Mouse (Mus musculus) retina, postnatal 1 day (tissue): ENCODE results near the gene Ddb2.
A peak's percentile ranks its signal among the peaks of the same experiment; 100 is the strongest.

ENCODE experiments used
- DNase-seq: peaks from one replicate; pipeline ENCODE4 v3.0.0-alpha.2; 2012

Gene Ddb2

GRCm38 (mm10) chr2:91254725-91255380 is 18.1 kb upstream of the Ddb2 start:
- DNase-seq = no peak

GRCm38 (mm10) chr2:91252512-91252911 is 15.7 kb upstream of the Ddb2 start:
- DNase-seq = no peak

DNA sequence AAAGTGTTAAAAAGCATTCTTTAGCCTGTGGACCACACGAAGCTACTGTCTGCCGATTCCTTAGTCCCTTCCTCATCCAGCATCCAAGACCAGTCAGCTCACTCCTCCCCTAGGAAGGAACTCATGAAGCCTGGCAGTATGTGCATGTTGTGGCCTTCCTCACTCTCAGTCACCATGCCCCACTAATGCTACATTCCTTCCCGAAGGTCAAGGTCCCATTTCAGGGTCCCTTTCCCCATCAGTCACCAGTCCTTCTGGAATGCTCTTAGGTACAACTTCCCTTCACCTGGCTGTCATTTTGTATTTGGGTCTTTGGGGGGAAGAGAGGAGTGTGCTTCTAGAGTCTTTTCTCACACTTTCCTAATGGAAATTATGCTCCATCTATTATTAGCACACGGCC is 15.2 kb upstream of the Ddb2 start:
- DNase-seq = no peak

DNA sequence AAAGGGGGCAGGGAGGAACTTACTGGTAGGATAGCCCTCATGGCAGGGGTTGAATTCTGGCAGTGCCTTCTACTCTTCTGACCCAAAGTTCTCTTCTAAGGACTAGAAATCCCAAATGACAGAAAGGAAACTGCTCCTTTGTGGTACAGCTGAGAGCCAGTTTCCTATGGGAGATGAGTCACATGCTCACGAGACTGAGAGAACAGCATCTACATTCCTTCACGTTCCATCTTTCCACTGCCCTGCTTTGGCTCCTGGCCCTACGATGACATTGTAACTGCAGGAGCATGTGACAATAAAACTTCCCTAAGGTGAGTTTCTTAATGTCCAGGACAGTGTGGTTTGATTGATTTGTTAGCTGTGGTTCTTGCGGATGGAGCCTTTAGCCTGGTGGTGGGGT is 11.6 kb upstream of the Ddb2 start:
- no peak for DNase-seq

- DNase-seq = no peak
Measured at GRCm38 (mm10) chr2:91244557-91245228, 7.9 kb upstream of the Ddb2 start.

DNA sequence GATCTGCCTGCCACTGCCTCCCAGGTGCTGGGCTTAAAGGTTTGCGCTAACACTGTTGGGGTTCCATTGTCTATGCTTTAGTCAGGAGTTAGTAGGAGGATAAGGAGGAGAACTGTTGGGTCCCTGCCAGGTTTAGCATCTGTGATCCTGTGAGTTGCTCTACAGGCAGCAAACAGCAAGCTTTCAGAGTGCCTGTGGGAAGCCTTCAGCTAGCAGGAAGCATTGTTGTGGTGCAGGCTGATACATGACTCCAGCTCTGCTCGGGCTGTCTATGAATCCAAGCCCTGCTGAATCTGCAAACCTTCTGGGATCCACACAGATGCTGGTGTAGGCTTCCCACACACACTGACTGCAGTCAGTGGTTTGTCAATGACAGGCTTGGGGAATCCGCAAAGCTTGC is 6.6 kb upstream of the Ddb2 start:
- peak; percentile 41 for DNase-seq

GRCm38 (mm10) chr2:91242547-91242946 is 5.8 kb upstream of the Ddb2 start:
- DNase-seq = no peak

DNA sequence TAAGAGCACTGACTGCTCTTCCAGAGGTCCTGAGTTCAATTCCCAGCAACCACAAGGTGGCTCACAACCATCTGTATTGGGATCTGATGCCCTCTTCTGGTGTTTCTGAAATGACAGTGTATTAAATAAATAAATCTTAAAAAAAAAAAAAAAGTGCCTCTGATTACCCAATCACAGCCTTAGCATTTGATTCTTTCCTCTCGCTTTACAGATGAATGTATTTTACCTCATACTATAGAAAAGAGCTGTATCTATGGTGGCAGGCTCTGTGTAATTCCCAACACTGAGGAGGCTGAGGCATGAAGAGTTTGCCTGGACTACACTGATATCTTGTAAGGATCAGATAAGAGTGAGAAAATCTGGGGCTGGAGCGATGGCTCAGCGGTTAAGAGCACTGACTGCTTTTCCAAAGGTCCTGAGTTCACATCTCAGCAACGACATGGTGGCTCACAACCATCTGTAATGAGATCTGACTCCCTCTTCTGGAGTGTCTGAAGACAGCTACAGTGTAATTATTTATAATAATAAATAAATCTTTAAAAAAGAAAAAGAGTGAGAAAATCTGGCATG is 814 bp upstream of the Ddb2 start:
- peak; percentile 55 for DNase-seq

GRCm38 (mm10) chr2:91229735-91230134 is 7.0 kb downstream of the Ddb2 start:
- no peak for DNase-seq

- DNase-seq = peak; percentile 6
Measured at GRCm38 (mm10) chr2:91223614-91224013, 13.2 kb downstream of the Ddb2 start.

- no peak for DNase-seq
Measured at GRCm38 (mm10) chr2:91220501-91220900, 16.3 kb downstream of the Ddb2 start.

- DNase-seq = peak; percentile 4
Measured at GRCm38 (mm10) chr2:91217032-91217431, 19.8 kb downstream of the Ddb2 start.

- DNase-seq = no peak
Measured at GRCm38 (mm10) chr2:91213311-91213710, 23.5 kb downstream of the Ddb2 start.

DNA sequence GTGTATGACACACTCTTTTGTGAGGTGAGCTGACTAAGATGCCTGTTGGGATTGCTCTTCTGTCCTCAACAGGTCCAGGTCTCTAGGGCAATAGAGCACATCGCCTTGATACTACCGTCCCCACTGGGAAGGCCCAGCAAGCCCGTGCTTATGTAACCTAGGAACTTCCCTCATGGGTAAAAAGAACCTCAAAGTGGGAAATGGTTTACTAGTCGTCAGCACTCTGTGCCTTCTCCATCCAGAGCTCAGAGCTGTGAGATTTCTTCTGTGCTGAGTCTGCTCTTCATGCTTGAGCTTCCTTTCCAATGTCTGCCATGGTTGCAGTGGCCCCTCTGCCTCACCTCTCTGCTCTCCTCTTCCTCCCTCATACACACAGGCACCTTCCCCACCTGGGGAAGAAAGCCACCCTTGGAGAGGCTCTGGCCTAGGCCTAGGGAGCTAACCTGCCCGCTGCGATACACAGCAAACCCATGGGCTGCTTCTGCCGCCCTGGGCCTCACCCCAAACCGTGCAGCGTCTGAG is 30.5 kb downstream of the Ddb2 start:
- DNase-seq = no peak

- no peak for DNase-seq
Measured at GRCm38 (mm10) chr2:91202972-91203656, 33.7 kb downstream of the Ddb2 start.

- DNase-seq = peak; percentile 97
Measured at GRCm38 (mm10) chr2:91202222-91202971, 34.4 kb downstream of the Ddb2 start, which contains the start of the genes Nr1h3 and Acp2. Gene Nr1h3, minus strand, starts transcription at chr2:91202834. Gene Acp2, plus strand, starts transcription at chr2:91202885.

DNA sequence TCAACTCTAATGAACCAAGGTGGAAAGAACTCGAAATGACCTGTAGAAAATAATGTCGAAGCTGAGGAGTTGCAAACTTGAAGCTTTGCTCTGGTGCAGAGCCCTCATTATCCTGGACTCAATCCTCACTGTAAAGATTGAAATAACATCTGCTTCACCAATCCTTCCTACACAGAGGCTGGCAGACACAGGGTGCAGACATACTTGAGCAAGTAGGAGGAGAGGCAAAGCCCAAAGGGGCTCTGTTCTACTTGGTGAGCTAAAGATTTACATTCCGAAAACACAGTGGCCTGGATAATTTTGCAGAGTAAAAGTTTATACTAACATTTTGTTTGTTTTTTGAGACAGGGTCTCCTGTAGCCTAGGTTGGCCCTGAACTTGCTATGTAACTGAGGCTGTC is 37.9 kb downstream of the Ddb2 start:
- no peak for DNase-seq

GRCm38 (mm10) chr2:91196577-91197001 is 40.2 kb downstream of the Ddb2 start:
- DNase-seq = no peak

DNA sequence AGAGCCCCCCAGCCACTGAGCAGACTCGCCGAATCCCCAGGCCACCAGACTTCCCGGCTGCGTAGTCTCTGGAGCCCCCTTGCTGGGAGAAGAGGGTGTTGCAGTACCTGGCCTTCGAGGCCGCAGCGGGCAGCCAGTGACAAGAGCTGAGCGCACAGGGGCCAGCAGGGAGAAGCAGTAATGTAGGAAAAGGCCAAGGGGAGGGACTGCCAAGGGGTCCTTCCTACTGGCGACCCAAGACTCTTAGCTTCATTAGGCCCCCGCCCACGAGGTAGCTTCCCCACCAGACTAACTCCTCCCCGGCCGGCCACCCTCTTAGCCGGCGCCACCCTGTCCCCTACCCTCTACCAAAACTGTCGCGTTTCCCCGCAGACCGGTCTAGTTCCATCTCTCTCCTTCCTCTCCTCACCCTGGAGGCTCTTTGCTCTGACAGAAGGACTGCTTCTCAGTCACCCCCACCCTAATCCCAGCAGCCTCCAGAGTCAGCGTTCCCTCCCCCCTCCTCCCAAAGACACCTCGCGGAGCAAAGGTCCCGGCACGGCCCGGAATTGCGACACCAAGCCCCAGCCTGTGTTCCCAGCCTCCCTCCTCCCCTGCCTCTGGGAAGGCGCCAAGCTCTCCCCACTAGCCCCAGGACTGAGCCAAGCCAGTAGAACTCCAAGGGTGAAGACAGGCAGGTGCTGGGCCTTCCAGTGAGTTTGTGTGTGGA is 42.0 kb downstream of the Ddb2 start:
- peak; percentile 86 for DNase-seq

DNA sequence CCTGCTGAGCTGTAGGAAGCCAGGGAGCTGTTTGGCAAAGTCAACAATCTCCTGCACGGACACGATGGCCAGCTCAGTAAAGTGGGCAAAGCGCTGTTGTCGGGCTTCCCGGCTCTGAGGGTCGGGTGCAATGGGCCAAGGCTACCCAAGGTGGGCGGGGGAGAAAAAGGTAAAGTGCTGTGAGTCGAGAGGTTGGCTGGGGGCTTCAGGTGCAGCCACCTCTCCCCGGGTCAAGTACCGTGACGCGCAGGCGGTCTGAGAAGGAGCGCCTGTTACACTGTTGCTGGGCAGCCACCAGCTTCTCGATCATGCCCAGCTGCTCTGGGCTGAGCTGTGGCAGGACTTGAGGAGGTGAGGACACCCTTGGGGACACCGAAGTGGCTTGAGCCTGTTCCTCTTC is 46.3 kb downstream of the Ddb2 start:
- DNase-seq = no peak

- DNase-seq = no peak
Measured at GRCm38 (mm10) chr2:91187431-91187830, 49.4 kb downstream of the Ddb2 start.

DNA sequence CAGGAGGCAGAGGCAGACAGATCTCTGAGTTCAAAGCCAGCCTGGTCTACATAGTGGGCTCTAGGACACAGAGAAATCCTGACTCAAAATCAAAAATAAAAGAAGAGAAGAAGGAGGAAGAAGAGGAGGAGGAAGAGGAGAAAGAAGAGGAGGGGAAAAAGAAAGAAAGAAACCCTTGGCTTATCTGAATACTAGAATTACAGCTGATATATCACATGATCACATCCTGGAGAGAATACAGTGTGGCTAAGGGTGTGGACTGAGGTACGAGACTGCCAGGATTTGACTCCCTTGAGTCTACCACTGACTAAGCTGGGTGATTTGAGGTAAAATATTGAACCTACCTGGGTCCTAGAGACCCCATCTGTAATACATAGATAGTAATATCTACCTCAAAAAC is 50.6 kb downstream of the Ddb2 start:
- no peak for DNase-seq
